Mouse (Mus musculus) limb, embryonic 11.5 days (tissue): ENCODE results near the gene Ufc1. TPM values are rescaled to one million over a fixed set of nuclear protein-coding genes. Genes with fewer than 3 reads are reported as not detected.

Experiments
- ATAC-seq: fragments of 200-750 bp; cut with Nextera tagmentation; 2 replicates; pipeline ENCODE4 v1.8.0; 2017; ENCODE audit warnings: low read depth; ENCODE audit not compliant: insufficient number of reproducible peaks, low FRiP score, low TSS enrichment
- DNase-seq: peaks from one replicate; pipeline ENCODE4 v3.0.0-alpha.2; 2015; ENCODE audit warnings: low spot score
- H3K27ac ChIP-seq: fragments of 300-500 bp; sonication (generic); replicated peaks from 2 replicates; pipeline ENCODE4 v1.5.1; 2014; ENCODE audit warnings: low read depth, mild to moderate bottlenecking, low read length
- H3K27me3 ChIP-seq: fragments of 300-500 bp; sonication (generic); 2 replicates; pipeline ENCODE4 v1.6.1; 2014; ENCODE audit warnings: mild to moderate bottlenecking, low read length, mixed read lengths; ENCODE audit not compliant: control insufficient read depth, insufficient read depth
- H3K36me3 ChIP-seq: fragments of 300-500 bp; sonication (generic); 2 replicates; pipeline ENCODE4 v1.6.1; 2014; ENCODE audit warnings: mild to moderate bottlenecking, low read length, moderate library complexity, mixed read lengths; ENCODE audit not compliant: control insufficient read depth, insufficient read depth
- H3K4me1 ChIP-seq: fragments of 300-500 bp; sonication (generic); 2 replicates; pipeline ENCODE4 v1.6.1; 2014; ENCODE audit warnings: low read length, mixed read lengths; ENCODE audit not compliant: control insufficient read depth, insufficient read depth
- H3K4me2 ChIP-seq: fragments of 300-500 bp; sonication (generic); 2 replicates; pipeline ENCODE4 v1.6.1; 2014; ENCODE audit warnings: low read depth, mild to moderate bottlenecking, moderate library complexity; ENCODE audit not compliant: severe bottlenecking
- H3K4me3 ChIP-seq: fragments of 300-500 bp; sonication (generic); 2 replicates; pipeline ENCODE4 v1.5.1; 2014; ENCODE audit warnings: low read depth, low read length
- H3K9ac ChIP-seq: fragments of 300-500 bp; sonication (generic); 2 replicates; pipeline ENCODE4 v1.6.1; 2014; ENCODE audit warnings: mild to moderate bottlenecking, low read length
- H3K9me3 ChIP-seq: fragments of 300-500 bp; sonication (generic); 2 replicates; pipeline ENCODE4 v1.6.1; 2016; ENCODE audit warnings: low read length; ENCODE audit not compliant: control insufficient read depth
- WGBS: fragments of 180-500 bp; shearing (Covaris S2); extraction: QIAGEN DNeasy Blood & Tissue Kit; methylation state at CpG from one replicate; pipeline ENCODE4 v1.1.7; 2014; 5-methylcytosine and 5-hydroxymethylcytosine counted together
- polyA plus RNA-seq: library from polyadenylated mRNA; unstranded; fragments of >200 nt; fragmentation: Nextera tagmentation; extraction: Ambion mirVana; gene quantifications from 2 replicates; pipeline ENCODE4 v1.2.1, GENCODE M21; 2014

Gene Ufc1
- polyA plus RNA-seq, 1 experiment from 2014 or later: 111 TPM

- no peak overlapping the region for H3K4me3 ChIP-seq
- 90% methylated on average over 18 of the region's 18 CpGs for WGBS
- no peak overlapping the region for H3K9ac ChIP-seq
- peaks cover 14% of the 10 kb centered on the region; the same call in 1 of the 2 replicates for H3K36me3 ChIP-seq
- no peaks in the 10 kb centered on the region for H3K9me3 ChIP-seq
- H3K4me1 ChIP-seq: peaks cover 17% of the 10 kb centered on the region
- DNase-seq (no peak), ATAC-seq (no peak)
- H3K4me2 ChIP-seq: no peak overlapping the region
- H3K27ac ChIP-seq: no peak overlapping the region
- H3K27me3 ChIP-seq: no peaks in the 10 kb centered on the region
Measured at GRCm38 (mm10) chr1:171283188-171284160, 11.3 kb downstream of the Ufc1 start.

- no peaks in the 10 kb centered on the region for H3K9me3 ChIP-seq
- peaks cover 20% of the 10 kb centered on the region for H3K36me3 ChIP-seq
- H3K4me1 ChIP-seq: peaks cover 17% of the 10 kb centered on the region
- H3K27me3 ChIP-seq: no peaks in the 10 kb centered on the region
- ATAC-seq: no peak
- no peak overlapping the region; the same call in 1 of the 2 replicates for H3K9ac ChIP-seq
- peak overlapping the region; percentile 83; the same call in 1 of the 2 replicates for H3K4me2 ChIP-seq
- DNase-seq: no peak
- no peak overlapping the region; the same call in 1 of the 2 replicates for H3K4me3 ChIP-seq
- 81% methylated on average over 18 of the region's 18 CpGs for WGBS
- H3K27ac ChIP-seq: no peak overlapping the region
Measured at GRCm38 (mm10) chr1:171282086-171282805, 12.6 kb downstream of the Ufc1 start.

- peaks cover 23% of the 10 kb centered on the region for H3K36me3 ChIP-seq
- no peaks in the 10 kb centered on the region for H3K9me3 ChIP-seq
- peak; percentile 81 for DNase-seq
- WGBS: under 1% methylated on average over 10 of the region's 10 CpGs
- peak; percentile 37 for ATAC-seq
- H3K4me3 ChIP-seq: peak overlapping the region; percentile 78
- H3K4me2 ChIP-seq: peak overlapping the region; percentile 83
- no peaks in the 10 kb centered on the region for H3K27me3 ChIP-seq
- H3K9ac ChIP-seq: peak overlapping the region; percentile 61
- peaks cover 15% of the 10 kb centered on the region for H3K4me1 ChIP-seq
- H3K27ac ChIP-seq: peak overlapping the region; percentile 71
Measured at GRCm38 (mm10) chr1:171281528-171281923, 13.3 kb downstream of the Ufc1 start.

GRCm38 (mm10) chr1:171280916-171281527 lies 13.8 kb downstream of the Ufc1 start, which contains the start of gene Ppox:
Ppox (minus strand) TSS chr1:171281186.
- peak; percentile 96 for ATAC-seq
- Histone ChIP-seq H3K27ac (peak within 1 kb of the TSS; percentile 71), H3K27me3 (no peaks in the 10 kb centered on the region), H3K4me1 (peaks cover 14% of the 10 kb centered on the region), H3K4me2 (peak within 1 kb of the TSS; percentile 83), H3K36me3 (peaks cover 23% of the 10 kb centered on the region), H3K9ac (peak within 1 kb of the TSS; percentile 73), H3K4me3 (peak within 1 kb of the TSS; percentile 78), H3K9me3 (no peaks in the 10 kb centered on the region)
- DNase-seq: peak; percentile 90
- under 1% methylated on average over 26 of the region's 26 CpGs for WGBS

GRCm38 (mm10) chr1:171280250-171280915 lies 14.4 kb downstream of the Ufc1 start:
- no peak for DNase-seq
- peaks cover 14% of the 10 kb centered on the region for H3K4me1 ChIP-seq
- H3K36me3 ChIP-seq: peaks cover 24% of the 10 kb centered on the region
- WGBS: under 1% methylated on average over 25 of the region's 25 CpGs
- H3K27ac ChIP-seq: no peak overlapping the region
- ATAC-seq: no peak; the same call in 1 of the 2 replicates
- no peaks in the 10 kb centered on the region for H3K9me3 ChIP-seq
- peak overlapping the region; percentile 83 for H3K4me2 ChIP-seq
- peak overlapping the region; percentile 78 for H3K4me3 ChIP-seq
- no peaks in the 10 kb centered on the region for H3K27me3 ChIP-seq
- H3K9ac ChIP-seq: peak overlapping the region; percentile 73

- WGBS: 59% methylated on average over 5 of the region's 5 CpGs
- H3K36me3 ChIP-seq: peaks cover 27% of the 10 kb centered on the region
- DNase-seq: no peak
Measured at GRCm38 (mm10) chr1:171279721-171280120, 15.1 kb downstream of the Ufc1 start.

GRCm38 (mm10) chr1:171279012-171279705 lies 15.7 kb downstream of the Ufc1 start:
- Histone ChIP-seq H3K9me3 (no peaks in the 10 kb centered on the region), H3K27me3 (no peaks in the 10 kb centered on the region), H3K36me3 (peaks cover 24% of the 10 kb centered on the region), H3K4me2 (no peak overlapping the region; the same call in 1 of the 2 replicates), H3K9ac (peak overlapping the region; percentile 73; the same call in 1 of the 2 replicates), H3K27ac (no peak overlapping the region), H3K4me1 (peaks cover 14% of the 10 kb centered on the region), H3K4me3 (no peak overlapping the region)
- DNase-seq (no peak), ATAC-seq (no peak)
- WGBS: 88% methylated on average over 14 of the region's 14 CpGs

More at GRCm38 (mm10) chr1:171279721-171280120, 15.1 kb downstream of the Ufc1 start:
- H3K4me3 ChIP-seq: peak overlapping the region; percentile 78
- H3K4me1 ChIP-seq: peaks cover 14% of the 10 kb centered on the region
- no peak for ATAC-seq
- no peak overlapping the region for H3K27ac ChIP-seq
- no peaks in the 10 kb centered on the region for H3K27me3 ChIP-seq
- peak overlapping the region; percentile 83 for H3K4me2 ChIP-seq
- H3K9me3 ChIP-seq: no peaks in the 10 kb centered on the region
- H3K9ac ChIP-seq: peak overlapping the region; percentile 73
